Mouse (Mus musculus): ENCODE measurements around the gene Olfr959.

Olfr959 gene

DNA sequence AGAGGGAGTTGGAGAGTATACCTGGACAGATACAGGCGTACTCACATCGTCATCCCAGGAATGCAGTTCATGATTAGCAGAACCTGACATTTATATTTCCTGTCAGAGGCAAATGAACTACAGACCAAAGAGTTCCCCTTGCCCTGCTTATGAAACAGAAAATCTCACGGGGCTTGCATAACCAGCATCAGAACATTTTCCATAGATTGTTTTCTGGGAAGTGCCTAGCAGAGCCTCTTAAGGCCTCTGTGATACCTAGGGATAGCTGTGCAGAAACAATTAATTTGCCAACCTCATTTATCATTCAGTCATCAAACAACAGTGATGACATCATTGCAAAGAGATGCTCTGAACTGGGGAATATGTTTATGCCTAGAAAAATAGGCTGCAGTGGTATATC is at the start of gene Olfr959:
TSS of gene Olfr959 (minus strand) at position 101 of the 400 bp plus-strand sequence.
- DNase-seq (ENCODE audit: low spot score), result no peak

GRCm38 (mm10) chr9:39624711-39625110 is 49.3 kb upstream of the Olfr959 start:
- DNase-seq (ENCODE audit: low spot score), result no peak

DNA sequence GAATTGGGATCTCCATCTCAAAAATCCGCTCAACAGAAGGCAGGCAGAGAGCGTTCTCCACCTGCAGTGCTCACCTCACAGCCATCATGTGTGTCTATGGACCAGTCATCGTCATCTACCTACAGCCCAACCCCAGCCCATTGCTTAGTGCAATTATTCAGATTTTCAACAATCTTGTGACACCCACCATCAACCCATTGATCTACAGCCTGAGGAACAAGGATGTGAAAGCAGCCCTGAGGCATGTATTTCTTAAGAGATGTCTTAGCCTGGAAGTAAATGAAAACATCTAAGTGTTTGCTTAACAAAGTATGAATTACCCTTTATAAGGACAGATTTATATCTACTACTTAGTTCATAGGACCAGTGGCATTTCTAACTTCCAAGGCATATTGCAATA is 48.4 kb upstream of the Olfr959 start:
- DNase-seq (ENCODE audit: low spot score), result no peak

DNA sequence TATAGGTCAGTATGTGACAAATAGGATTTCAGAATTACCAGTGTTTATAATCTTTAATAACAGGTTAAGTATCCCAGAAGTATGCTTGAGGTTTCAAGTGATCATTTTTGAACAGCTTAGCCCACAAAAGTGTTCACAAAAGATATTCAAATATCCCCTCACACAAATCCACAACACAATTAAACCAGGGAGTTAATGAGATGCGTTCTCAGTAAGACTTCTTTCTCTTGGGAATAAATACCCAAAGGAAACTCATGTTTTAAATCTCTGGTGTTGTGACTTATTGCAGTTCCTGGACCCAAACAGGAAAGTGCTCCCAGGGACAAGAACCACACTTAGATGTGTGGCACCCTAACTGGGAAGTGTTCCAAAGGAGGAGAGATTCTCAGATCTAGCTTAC is 45.7 kb upstream of the Olfr959 start, which contains the start of gene Olfr960:
TSS of gene Olfr960 (plus strand) at position 301 of the 400 bp plus-strand sequence.
- no peak for DNase-seq (ENCODE audit: low spot score)

- DNase-seq (ENCODE audit: low spot score), result no peak
Observed at GRCm38 (mm10) chr9:39611953-39612352, 36.6 kb upstream of the Olfr959 start.

DNA sequence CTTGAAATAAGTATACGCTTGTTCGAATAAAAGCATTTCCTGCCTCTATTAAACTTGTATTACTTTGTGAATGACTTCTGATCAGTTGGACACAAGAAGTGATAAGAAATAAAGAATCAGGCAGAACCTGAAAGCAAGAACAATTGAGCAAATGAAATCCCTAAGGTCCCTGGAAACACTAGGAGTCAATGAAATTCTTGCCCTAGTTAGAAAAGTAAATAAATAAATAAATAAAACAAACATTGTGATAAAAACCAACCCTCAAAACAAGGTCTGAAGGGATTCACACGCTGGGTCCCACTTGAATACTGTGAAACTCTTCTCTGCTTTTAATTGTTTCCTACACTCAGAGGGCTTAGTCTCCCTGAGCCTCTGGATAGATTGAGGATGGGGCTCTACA is 35.0 kb upstream of the Olfr959 start, which contains the start of gene Olfr148:
TSS of gene Olfr148 (plus strand) at position 301 of the 400 bp plus-strand sequence.
- DNase-seq (ENCODE audit: low spot score), result no peak

DNA sequence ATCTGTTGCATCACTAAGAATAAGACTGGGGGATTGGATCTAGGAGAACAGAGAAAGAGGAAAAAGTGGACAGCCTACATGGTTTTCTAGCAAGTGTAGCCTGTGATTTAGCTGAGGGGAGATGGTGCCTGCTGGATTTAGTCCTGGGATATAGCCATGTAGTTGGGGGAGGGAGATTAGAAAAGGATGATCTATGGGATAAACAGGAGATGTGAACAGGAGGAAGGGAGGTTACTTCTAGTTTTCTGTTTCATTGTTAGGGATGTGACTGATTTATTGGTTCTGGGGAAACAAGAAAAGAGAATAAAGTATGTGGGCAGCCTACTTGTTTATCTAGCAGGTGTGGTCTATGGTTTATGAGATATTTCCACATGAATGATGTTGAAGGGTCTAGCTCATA is 33.1 kb upstream of the Olfr959 start:
- no peak for DNase-seq (ENCODE audit: low spot score)

DNA sequence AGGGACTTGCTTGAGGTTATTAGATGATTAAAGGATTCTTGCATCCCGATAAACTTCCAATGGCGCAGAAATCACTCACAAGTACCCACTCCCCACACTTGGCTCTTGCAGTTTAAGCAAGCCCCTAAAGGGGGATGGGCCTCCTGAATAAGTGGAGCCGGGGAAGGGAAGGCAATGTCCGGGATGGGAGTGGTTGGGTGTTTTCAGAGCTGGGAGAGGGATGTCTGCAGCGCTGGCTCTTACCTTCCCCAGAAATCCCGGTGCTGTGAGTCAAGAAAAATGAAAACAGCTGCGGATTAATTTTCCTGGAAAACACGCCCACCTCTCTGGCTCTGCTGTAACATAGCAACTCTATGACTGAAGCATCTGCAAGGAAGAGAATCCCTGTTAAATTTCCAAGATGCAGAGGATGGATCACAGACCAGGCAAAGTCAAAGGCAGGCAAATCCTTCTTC is 28.7 kb upstream of the Olfr959 start, which contains the start of gene AW551984:
TSS of gene AW551984 (minus strand) at position 405 of the 455 bp plus-strand sequence.
- no peak for DNase-seq (ENCODE audit: low spot score)

DNA sequence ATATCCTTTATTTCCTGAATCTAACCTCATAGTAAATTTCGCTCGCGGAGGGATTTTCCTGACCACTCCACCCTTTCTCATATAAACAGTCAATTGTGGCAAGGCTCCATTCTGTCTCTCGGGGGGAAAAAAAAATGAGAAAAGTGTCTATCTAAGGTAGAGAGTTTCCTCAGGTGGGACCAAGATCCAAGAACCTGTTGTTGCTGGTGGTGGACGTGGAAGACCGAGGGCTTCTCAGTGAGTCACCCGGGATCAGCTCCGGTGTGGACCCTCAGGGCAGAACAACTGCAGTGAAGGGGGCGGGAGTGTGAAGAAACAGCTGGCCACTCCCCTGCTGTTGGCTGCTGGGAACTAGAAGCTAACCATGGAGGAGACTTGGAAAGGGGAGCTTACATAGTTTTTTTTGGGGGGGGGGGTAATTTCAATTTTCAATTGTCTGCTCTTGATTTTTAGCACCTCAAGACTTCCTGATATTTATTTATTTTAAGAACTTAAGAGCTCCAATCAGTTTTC is 28.0 kb upstream of the Olfr959 start:
- no peak for DNase-seq (ENCODE audit: low spot score)

GRCm38 (mm10) chr9:39602536-39603332 is 27.4 kb upstream of the Olfr959 start:
- no peak for DNase-seq (ENCODE audit: low spot score)

GRCm38 (mm10) chr9:39577050-39577449 is 1.7 kb upstream of the Olfr959 start:
- DNase-seq (ENCODE audit: low spot score), result no peak

DNA sequence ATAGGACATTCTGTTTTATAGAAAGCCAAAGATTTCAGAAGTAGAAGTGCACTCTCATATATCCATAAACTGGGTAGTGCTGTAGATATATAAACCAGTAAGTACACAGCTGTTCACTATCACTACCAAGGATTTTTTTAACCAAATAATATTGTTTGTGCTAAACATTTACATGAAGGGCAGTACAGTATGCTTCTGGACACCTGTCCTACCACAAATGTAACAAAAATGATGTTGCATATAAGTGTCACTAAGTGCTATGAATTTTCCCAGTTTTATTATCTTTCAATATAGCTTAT is 17.1 kb downstream of the Olfr959 start:
- no peak for DNase-seq (ENCODE audit: low spot score)

DNA sequence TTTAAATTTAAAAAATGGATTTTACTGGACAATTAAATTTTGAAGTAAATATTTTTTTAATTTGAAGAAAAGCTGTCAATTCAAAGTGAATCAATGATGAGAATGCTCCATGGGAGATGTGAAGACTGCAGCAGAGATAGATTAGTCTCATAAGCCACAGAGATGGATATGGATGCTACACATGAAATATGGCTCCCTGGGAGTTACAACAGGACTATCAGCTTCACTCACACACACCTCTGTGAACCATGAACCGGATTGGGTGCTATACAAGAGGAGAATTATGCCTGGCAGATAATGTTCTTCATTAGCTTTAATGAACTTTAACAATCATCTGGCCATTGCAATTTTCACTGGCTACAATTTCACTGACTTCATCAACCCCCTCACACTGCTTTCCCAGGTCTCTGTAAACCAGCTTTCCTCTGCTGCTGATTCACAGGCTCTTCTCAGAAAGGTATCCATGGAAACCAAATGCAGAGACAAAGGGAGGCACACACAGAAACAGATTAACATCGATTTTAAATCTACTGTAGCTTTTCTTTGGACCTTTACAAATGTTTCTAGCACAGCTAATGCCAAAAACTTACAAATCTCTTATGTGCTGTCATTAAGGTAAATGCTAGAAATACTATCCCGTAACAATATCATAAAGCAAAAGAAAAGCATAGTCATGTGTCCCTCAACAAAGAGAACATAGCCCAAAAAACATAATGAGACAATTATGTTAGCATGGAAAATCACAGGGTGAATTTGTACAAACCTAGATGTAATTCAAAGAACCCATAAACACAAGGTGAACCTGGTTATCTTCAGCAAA is 17.6 kb downstream of the Olfr959 start:
- no peak for DNase-seq (ENCODE audit: low spot score)

DNA sequence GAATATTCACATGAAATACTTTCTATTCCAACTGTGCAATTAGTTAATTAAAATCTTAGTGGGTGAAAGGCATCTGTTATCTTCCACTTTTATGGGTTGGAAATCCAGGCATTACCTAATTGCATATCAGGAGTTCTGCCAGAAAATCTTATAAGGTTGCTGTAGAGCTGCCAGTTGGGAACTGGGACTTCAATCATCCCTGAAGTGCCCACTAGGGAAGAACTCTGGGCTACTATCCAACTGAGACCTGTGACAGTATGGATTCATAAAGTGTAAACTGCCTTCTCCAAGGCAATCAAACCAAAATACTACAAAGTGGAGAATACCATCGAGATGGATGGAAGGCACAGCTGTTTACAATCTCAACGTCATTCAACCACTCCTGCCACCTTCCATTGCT is 21.4 kb downstream of the Olfr959 start, which contains the start of gene Olfr958:
TSS of gene Olfr958 (minus strand) at position 109 of the 400 bp plus-strand sequence.
- DNase-seq (ENCODE audit: low spot score), result no peak

DNA sequence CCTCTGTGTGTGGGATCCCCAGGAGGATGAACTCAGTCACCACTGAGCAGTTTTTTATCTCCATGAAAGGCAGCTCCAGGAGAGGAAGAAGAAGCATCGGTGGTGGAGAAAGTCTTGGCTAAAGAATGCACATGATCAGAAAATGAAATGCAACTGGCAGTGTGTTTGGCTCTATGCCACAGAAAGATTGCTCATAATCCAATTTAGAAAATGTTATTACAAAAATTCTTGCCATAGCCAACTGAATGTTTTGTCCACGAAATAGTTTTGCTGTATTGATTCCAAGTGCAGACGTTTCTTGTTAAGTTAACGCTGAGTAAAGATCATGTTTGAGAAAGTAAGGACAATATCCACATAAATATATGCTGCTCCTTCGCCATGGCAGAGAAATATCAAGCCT is 24.6 kb downstream of the Olfr959 start:
- no peak for DNase-seq (ENCODE audit: low spot score)

DNA sequence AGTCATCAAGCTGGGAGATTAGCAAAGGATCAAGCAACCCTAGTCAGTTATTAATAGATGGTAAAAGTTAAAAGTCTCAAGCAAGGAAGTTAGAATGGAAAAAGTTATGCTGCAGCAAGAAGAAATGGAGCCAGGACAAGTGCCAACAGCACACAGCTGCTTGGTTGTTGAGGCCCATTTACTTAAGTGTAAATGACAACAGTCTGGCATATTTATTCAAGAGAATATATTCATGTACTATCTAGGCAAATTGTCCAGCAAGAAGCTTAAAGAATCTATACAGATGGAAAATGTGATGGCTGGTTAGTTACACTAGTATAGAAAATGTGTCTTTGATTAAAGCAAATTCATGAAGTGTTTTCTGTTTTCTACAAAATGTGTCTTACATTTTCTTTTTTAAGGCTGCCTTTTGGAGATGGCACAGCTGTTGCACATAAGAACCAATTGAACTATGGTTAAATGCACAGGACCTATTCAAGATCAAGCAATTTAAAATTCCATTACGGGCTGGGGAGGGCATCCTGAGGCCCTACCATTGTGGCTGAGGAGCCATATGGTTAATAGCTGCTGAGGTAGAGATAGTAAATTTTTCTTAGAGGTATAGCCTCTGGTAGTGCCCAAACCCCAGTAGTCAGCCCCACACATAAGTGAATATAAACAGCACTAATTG is 51.6 kb downstream of the Olfr959 start:
- DNase-seq (ENCODE audit: low spot score), result no peak

Measured in adipocyte (in vitro differentiated cells).